8 mouse cellular contexts compared by ENCODE assay signal in the genomic region with DNA sequence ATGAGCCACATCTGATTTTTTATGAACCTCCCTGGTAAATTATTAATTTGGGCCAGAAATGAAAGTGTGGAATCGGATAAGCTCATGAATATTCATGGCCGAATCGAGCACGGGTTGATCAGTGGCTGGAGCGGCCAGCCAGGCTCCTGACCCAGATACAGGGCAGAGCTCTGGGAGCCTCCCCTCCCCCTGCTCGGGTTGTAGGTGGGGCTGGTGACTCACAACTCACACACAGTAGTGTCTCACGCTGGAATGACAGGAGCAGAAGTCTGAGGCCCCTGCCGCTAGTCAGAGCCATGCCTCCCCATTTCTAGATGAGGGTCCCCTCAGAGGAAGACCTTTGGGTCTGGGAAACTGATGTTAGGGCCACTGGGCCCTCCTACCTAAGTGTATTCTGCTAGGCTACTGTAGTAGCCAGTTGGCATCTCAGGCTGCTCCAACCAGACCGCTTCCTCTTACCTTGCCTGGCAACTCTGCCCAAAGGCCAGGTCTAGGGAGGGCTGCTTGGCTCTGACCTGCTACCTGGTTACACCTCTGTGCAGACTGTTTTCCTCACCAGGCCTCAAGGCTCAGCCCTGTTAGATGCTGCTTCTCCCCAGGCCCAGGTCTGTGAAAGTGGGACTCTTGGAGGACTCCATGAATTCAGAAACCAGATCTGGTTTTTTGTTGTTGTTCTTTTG.
DNase-seq lines count a peak whose midpoint lies in the region; ATAC-seq lines count a peak whose summit lies in the region.

No protein-coding gene starts in this region.

- DNase-seq in frontal cortex, adult 2 months (ENCODE audit: extremely low spot score in 1 of 2, low spot score in 1 of 2): peak; percentile 34 to 73
- DNase-seq in frontal cortex, postnatal 14 days (ENCODE audit: low spot score in 2 of 2): no peak
- no peak for DNase-seq in hindbrain, embryonic 10.5 days (ENCODE audit: low spot score)
- DNase-seq in layer of hippocampus, postnatal 10 days (ENCODE audit: low spot score in 2 of 2): no peak

- H3K27me3 ChIP-seq in forebrain, embryonic 12.5 days: peaks cover 9% of the 10 kb centered on the region; the same call in 1 of the 2 replicates
- H3K27me3 ChIP-seq in hindbrain, embryonic 10.5 days (ENCODE audit: insufficient read depth, poor library complexity, severe bottlenecking): peaks cover 56% of the 10 kb centered on the region
- H3K27me3 ChIP-seq in limb, embryonic 12.5 days: peaks cover 12% of the 10 kb centered on the region
- no peaks in the 10 kb centered on the region for H3K27me3 ChIP-seq in midbrain, embryonic 16.5 days (ENCODE audit: control insufficient read depth, insufficient read depth, low read depth, low read length)

- ATAC-seq in forebrain, embryonic 12.5 days (ENCODE audit: low FRiP score): peak; percentile 54; the same call in 1 of the 2 replicates
- ATAC-seq in limb, embryonic 12.5 days (ENCODE audit: insufficient number of reproducible peaks, insufficient read depth, low FRiP score, low TSS enrichment, low read depth): no peak
- no peak for ATAC-seq in midbrain, embryonic 16.5 days

- peak overlapping the region; percentile 19 for H3K4me3 ChIP-seq in brown adipose tissue, adult 24 weeks (ENCODE audit: insufficient read depth, low read depth, low read length)
- H3K4me3 ChIP-seq in forebrain, embryonic 12.5 days (replicated peaks): peak overlapping the region; percentile 11
- peak overlapping the region; percentile 39 for H3K4me3 ChIP-seq in hindbrain, embryonic 10.5 days
- H3K4me3 ChIP-seq in limb, embryonic 12.5 days (replicated peaks): no peak overlapping the region
- no peak overlapping the region for H3K4me3 ChIP-seq in midbrain, embryonic 16.5 days (ENCODE audit: low read depth, low read length)

- H3K4me1 ChIP-seq in brown adipose tissue, adult 24 weeks (ENCODE audit: control insufficient read depth, insufficient read depth, insufficient read length, low read length): peaks cover 66% of the 10 kb centered on the region
- H3K4me1 ChIP-seq in forebrain, embryonic 12.5 days: peaks cover 96% of the 10 kb centered on the region
- H3K4me1 ChIP-seq in hindbrain, embryonic 10.5 days (replicated peaks): peaks cover 98% of the 10 kb centered on the region
- H3K4me1 ChIP-seq in limb, embryonic 12.5 days (replicated peaks): peaks cover 82% of the 10 kb centered on the region
- peaks cover 58% of the 10 kb centered on the region for H3K4me1 ChIP-seq in midbrain, embryonic 16.5 days (ENCODE audit: control insufficient read depth, insufficient read depth, low read length)

- 15% methylated on average over 9 of the region's 9 CpGs for WGBS in forebrain, embryonic 12.5 days
- 17% methylated on average over 9 of the region's 9 CpGs for WGBS in hindbrain, embryonic 10.5 days
- WGBS in limb, embryonic 12.5 days: 21% methylated on average over 9 of the region's 9 CpGs
- 14% methylated on average over 9 of the region's 9 CpGs for WGBS in midbrain, embryonic 16.5 days

- H3K27ac ChIP-seq in brown adipose tissue, adult 24 weeks (replicated peaks; ENCODE audit: low read depth, low read length): peak overlapping the region; percentile 32; the same call in 1 of the 2 replicates
- H3K27ac ChIP-seq in forebrain, embryonic 12.5 days: peak overlapping the region; percentile 83
- H3K27ac ChIP-seq in hindbrain, embryonic 10.5 days: peak overlapping the region; percentile 75
- no peak overlapping the region for H3K27ac ChIP-seq in limb, embryonic 12.5 days
- H3K27ac ChIP-seq in midbrain, embryonic 16.5 days (ENCODE audit: low read length): peak overlapping the region; percentile 65

- H3K9me3 ChIP-seq in forebrain, embryonic 12.5 days: no peaks in the 10 kb centered on the region
- H3K9me3 ChIP-seq in hindbrain, embryonic 10.5 days: no peaks in the 10 kb centered on the region
- no peaks in the 10 kb centered on the region for H3K9me3 ChIP-seq in limb, embryonic 12.5 days
- H3K9me3 ChIP-seq in midbrain, embryonic 16.5 days (replicated peaks; ENCODE audit: control insufficient read depth, low read length, poor library complexity, severe bottlenecking): no peaks in the 10 kb centered on the region

- no peaks in the 10 kb centered on the region for H3K36me3 ChIP-seq in forebrain, embryonic 12.5 days (replicated peaks)
- H3K36me3 ChIP-seq in hindbrain, embryonic 10.5 days: no peaks in the 10 kb centered on the region
- H3K36me3 ChIP-seq in limb, embryonic 12.5 days: no peaks in the 10 kb centered on the region
- no peaks in the 10 kb centered on the region for H3K36me3 ChIP-seq in midbrain, embryonic 16.5 days (ENCODE audit: control insufficient read depth, insufficient read depth, low read length)

- peak overlapping the region; percentile 50 for H3K4me2 ChIP-seq in forebrain, embryonic 12.5 days
- peak overlapping the region; percentile 20 for H3K4me2 ChIP-seq in limb, embryonic 12.5 days
- H3K4me2 ChIP-seq in midbrain, embryonic 16.5 days (ENCODE audit: low read length): peak overlapping the region; percentile 44

- peak overlapping the region; percentile 27; the same call in 1 of the 2 replicates for H3K9ac ChIP-seq in forebrain, embryonic 12.5 days
- no peak overlapping the region for H3K9ac ChIP-seq in limb, embryonic 12.5 days (replicated peaks)
- no peak overlapping the region for H3K9ac ChIP-seq in midbrain, embryonic 16.5 days (ENCODE audit: low read depth, low read length)

Comparison
In these comparisons a context has a peak if more than half of its experiments do, and no peak if none do; other contexts are left out.
1. DNase-seq: peak in frontal cortex, adult 2 months (2 of 2); none in frontal cortex, postnatal 14 days (0 of 2), hindbrain, embryonic 10.5 days (single experiment) and layer of hippocampus, postnatal 10 days (0 of 2).
2. H3K4me3 ChIP-seq: peak in brown adipose tissue, adult 24 weeks (single experiment), forebrain, embryonic 12.5 days (single experiment) and hindbrain, embryonic 10.5 days (single experiment); none in limb, embryonic 12.5 days (single experiment) and midbrain, embryonic 16.5 days (single experiment).
3. Peak in every context shown above with its lines, with median percentiles within 50 percentile points of each other: H3K4me2 ChIP-seq.